8 mouse cellular contexts compared by ENCODE assay signal in the genomic region with DNA sequence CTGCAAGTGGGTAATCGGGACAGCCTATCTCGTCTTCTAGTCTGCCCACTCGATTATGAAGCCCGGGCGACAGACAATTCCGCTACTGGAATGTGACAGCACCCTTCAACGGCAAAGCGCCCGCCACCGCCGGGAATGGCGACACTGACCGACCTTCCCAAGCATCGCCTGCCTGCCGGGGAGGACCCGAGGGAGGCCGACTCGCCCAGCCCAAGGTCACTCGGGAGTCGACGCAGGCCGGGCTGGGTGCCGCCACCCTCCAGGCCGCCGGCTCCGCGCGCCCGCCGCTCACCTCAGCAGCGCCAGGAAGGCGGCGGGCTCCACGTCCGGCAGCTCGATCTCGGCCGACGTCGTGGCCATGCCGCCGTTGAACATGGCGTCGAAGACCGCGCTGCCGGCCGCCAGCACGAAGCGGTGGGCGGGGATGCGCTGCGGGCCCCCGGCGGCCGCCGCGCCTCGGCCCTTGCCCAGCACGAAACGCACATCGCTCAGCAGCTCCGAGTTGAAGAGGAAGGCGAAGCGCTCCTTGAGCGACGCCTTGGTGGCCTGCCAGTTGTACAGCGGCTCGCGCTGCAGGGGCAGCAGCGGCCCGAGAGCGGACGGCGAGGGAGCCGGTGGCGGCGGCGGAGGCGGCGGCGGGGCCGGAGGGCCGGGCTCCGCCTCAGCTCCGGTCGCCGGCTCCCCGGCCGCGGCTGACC. TPM values are rescaled to one million over a fixed set of nuclear protein-coding genes. Genes with fewer than 3 reads are reported as not detected.
DNase-seq lines count a peak whose midpoint lies in the region; ATAC-seq and TF ChIP-seq lines count a peak whose summit lies in the region.

No protein-coding gene starts in this region.

- peak overlapping the region; percentile 98 for H3K27ac ChIP-seq in intestine, embryonic 15.5 days
- peak overlapping the region; percentile 96 for H3K27ac ChIP-seq in limb, embryonic 12.5 days
- H3K27ac ChIP-seq in midbrain, embryonic 15.5 days: peak overlapping the region; percentile 91

- WGBS in lung, adult 2 months: under 1% methylated on average over 73 of the region's 91 CpGs
- under 1% methylated on average over 90 of the region's 91 CpGs for WGBS in intestine, embryonic 15.5 days
- under 1% methylated on average over 82 of the region's 91 CpGs for WGBS in limb, embryonic 12.5 days
- WGBS in midbrain, embryonic 15.5 days: under 1% methylated on average over 89 of the region's 91 CpGs

- peak overlapping the region; percentile 94 for H3K9ac ChIP-seq in intestine, embryonic 15.5 days
- H3K9ac ChIP-seq in limb, embryonic 12.5 days (replicated peaks): peak overlapping the region; percentile 91
- peak overlapping the region; percentile 64 for H3K9ac ChIP-seq in midbrain, embryonic 15.5 days

- no peak for TF ChIP-seq CTCF in lung, adult 2 months (IDR thresholded peaks at IDR 0.05; ENCODE audit: insufficient read depth, low read length)

- no peaks in the 10 kb centered on the region for H3K9me3 ChIP-seq in intestine, embryonic 15.5 days
- H3K9me3 ChIP-seq in limb, embryonic 12.5 days: no peaks in the 10 kb centered on the region
- H3K9me3 ChIP-seq in midbrain, embryonic 15.5 days: no peaks in the 10 kb centered on the region

- peak overlapping the region; percentile 85 for H3K4me3 ChIP-seq in lung, adult 2 months (replicated peaks; ENCODE audit: extremely low read depth, low read depth, low read length)
- peak overlapping the region; percentile 80 for H3K4me3 ChIP-seq in intestine, embryonic 15.5 days (replicated peaks)
- peak overlapping the region; percentile 87 for H3K4me3 ChIP-seq in limb, embryonic 12.5 days (replicated peaks)
- H3K4me3 ChIP-seq in midbrain, embryonic 15.5 days: peak overlapping the region; percentile 69

- ATAC-seq in intestine, embryonic 15.5 days: peak; percentile 76
- peak; percentile 72 for ATAC-seq in limb, embryonic 12.5 days (ENCODE audit: insufficient number of reproducible peaks, insufficient read depth, low FRiP score, low TSS enrichment, low read depth)
- peak; percentile 82 for ATAC-seq in midbrain, embryonic 15.5 days (replicated peaks)

- TF ChIP-seq POLR2A in lung, adult 2 months (IDR thresholded peaks at IDR 0.05; ENCODE audit: borderline replicate concordance, extremely low read depth, low read depth, low read length): 0 out of 2 replicates have a peak, but pooled peaks have one; percentile 11

- no peaks in the 10 kb centered on the region for H3K27me3 ChIP-seq in intestine, embryonic 15.5 days (replicated peaks)
- H3K27me3 ChIP-seq in limb, embryonic 12.5 days: no peaks in the 10 kb centered on the region
- H3K27me3 ChIP-seq in midbrain, embryonic 15.5 days (replicated peaks): no peaks in the 10 kb centered on the region

- peak overlapping the region; percentile 81 for H3K4me2 ChIP-seq in intestine, embryonic 15.5 days (replicated peaks)
- peak overlapping the region; percentile 83 for H3K4me2 ChIP-seq in limb, embryonic 12.5 days
- H3K4me2 ChIP-seq in midbrain, embryonic 15.5 days: peak overlapping the region; percentile 60

- H3K4me1 ChIP-seq in lung, adult 2 months (ENCODE audit: control insufficient read depth, insufficient read depth, low read length): peaks cover 24% of the 10 kb centered on the region
- peaks cover 28% of the 10 kb centered on the region for H3K4me1 ChIP-seq in intestine, embryonic 15.5 days (replicated peaks)
- H3K4me1 ChIP-seq in limb, embryonic 12.5 days (replicated peaks): peaks cover 42% of the 10 kb centered on the region
- H3K4me1 ChIP-seq in midbrain, embryonic 15.5 days: peaks cover 44% of the 10 kb centered on the region

- H3K36me3 ChIP-seq in intestine, embryonic 15.5 days: no peaks in the 10 kb centered on the region
- H3K36me3 ChIP-seq in limb, embryonic 12.5 days: no peaks in the 10 kb centered on the region
- no peaks in the 10 kb centered on the region for H3K36me3 ChIP-seq in midbrain, embryonic 15.5 days (replicated peaks)

- peak; percentile 76 for DNase-seq in lung, adult 2 months
- no peak for DNase-seq in lung, postnatal 4 days
- DNase-seq in embryo, embryonic 10 days (ENCODE audit: low spot score): peak; percentile 52
- peak; percentile 31 to 77 for DNase-seq in gastrocnemius, postnatal 4 days (ENCODE audit: low spot score in 2 of 2)
- DNase-seq in spleen, postnatal 10 days (ENCODE audit: low spot score in 2 of 2): peak; percentile 65 to 71

RNA-seq across cellular contexts. Expression of a gene that starts 0.4 kb away (rescaled TPM):
- 27.4 and 28.7 TPM in 2 replicates for polyA plus RNA-seq in lung, adult 2 months (2012; rRNA removed)
- total RNA-seq in gastrocnemius, postnatal 4 days (2021): 100 to 1,000 TPM; 177 to 218 TPM
- 57.4 and 60.0 TPM in 2 replicates for polyA plus RNA-seq in intestine, embryonic 15.5 days (2015; fragmentation: Nextera tagmentation; extraction: Ambion mirVana)
- 76.7 and 83.8 TPM in 2 replicates for polyA plus RNA-seq in limb, embryonic 12.5 days (2016; fragmentation: Nextera tagmentation; extraction: Ambion mirVana)
- 94.4 and 95.1 TPM in 2 replicates for polyA plus RNA-seq in midbrain, embryonic 15.5 days (2015; fragmentation: Nextera tagmentation; extraction: Ambion mirVana)

RNA-seq across cellular contexts. Expression of a gene that starts 26.8 kb away (rescaled TPM):
- not detected in 2 replicates for polyA plus RNA-seq in lung, adult 2 months (2012; rRNA removed)
- not detected for total RNA-seq in gastrocnemius, postnatal 4 days (2021)
- not detected in 2 replicates for polyA plus RNA-seq in intestine, embryonic 15.5 days (2015; fragmentation: Nextera tagmentation; extraction: Ambion mirVana)
- not detected in 2 replicates for polyA plus RNA-seq in limb, embryonic 12.5 days (2016; fragmentation: Nextera tagmentation; extraction: Ambion mirVana)
- polyA plus RNA-seq in midbrain, embryonic 15.5 days (2015; fragmentation: Nextera tagmentation; extraction: Ambion mirVana): not detected in 2 replicates

RNA-seq across cellular contexts. Expression of a gene that starts 30.0 kb away (rescaled TPM):
- polyA plus RNA-seq in lung, adult 2 months (2012; rRNA removed): 74.5 and 82.3 TPM in 2 replicates
- 100 to 1,000 TPM in 1 of 2 experiments, 10 to 100 TPM in 1; 92.9 to 136 TPM for total RNA-seq in gastrocnemius, postnatal 4 days (2021)
- 16.1 and 17.2 TPM in 2 replicates for polyA plus RNA-seq in intestine, embryonic 15.5 days (2015; fragmentation: Nextera tagmentation; extraction: Ambion mirVana)
- 16.1 and 16.9 TPM in 2 replicates for polyA plus RNA-seq in limb, embryonic 12.5 days (2016; fragmentation: Nextera tagmentation; extraction: Ambion mirVana)
- 10.2 and 10.9 TPM in 2 replicates for polyA plus RNA-seq in midbrain, embryonic 15.5 days (2015; fragmentation: Nextera tagmentation; extraction: Ambion mirVana)

RNA-seq across cellular contexts. Expression of a gene that starts 39.6 kb away (rescaled TPM):
- polyA plus RNA-seq in lung, adult 2 months (2012; rRNA removed): 12.4 and 17.5 TPM in 2 replicates
- total RNA-seq in gastrocnemius, postnatal 4 days (2021): 10 to 100 TPM; 28.6 to 30.5 TPM
- polyA plus RNA-seq in intestine, embryonic 15.5 days (2015; fragmentation: Nextera tagmentation; extraction: Ambion mirVana): 47.2 and 52.1 TPM in 2 replicates
- 50.4 and 57.2 TPM in 2 replicates for polyA plus RNA-seq in limb, embryonic 12.5 days (2016; fragmentation: Nextera tagmentation; extraction: Ambion mirVana)
- polyA plus RNA-seq in midbrain, embryonic 15.5 days (2015; fragmentation: Nextera tagmentation; extraction: Ambion mirVana): 56.1 and 61.1 TPM in 2 replicates

Comparison
In these comparisons a context has a peak if more than half of its experiments do, and no peak if none do; other contexts are left out.
1. DNase-seq: peak in lung, adult 2 months (single experiment), embryo, embryonic 10 days (single experiment), gastrocnemius, postnatal 4 days (2 of 2) and spleen, postnatal 10 days (2 of 2); none in lung, postnatal 4 days (0 of 2).
2. Peak in every context shown above with its lines, with median percentiles within 50 percentile points of each other: H3K4me3 ChIP-seq, ATAC-seq, H3K27ac ChIP-seq, H3K4me2 ChIP-seq and H3K9ac ChIP-seq.